Mouse (Mus musculus) frontal cortex, adult 2 months (tissue): ENCODE data around the gene Podxl2. TPM values are rescaled to one million over a fixed set of nuclear protein-coding genes. Genes with fewer than 3 reads are reported as not detected.
A peak's percentile ranks its signal among the peaks of the same experiment; 100 is the strongest.

Experiments
- DNase-seq, 2 experiments: peaks; one replicate each; pipeline ENCODE4 v3.0.0; 2022; ENCODE audit warnings: low spot score in 1 of 2; ENCODE audit errors: extremely low spot score in 1 of 2
- polyA plus RNA-seq: library from polyadenylated mRNA; depleted of rRNA; stranded (reverse); fragments of >200 nt; gene quantifications from 2 replicates; pipeline ENCODE4 v1.2.3, GENCODE M21; 2012

Gene Podxl2
- polyA plus RNA-seq, 1 experiment: 609 TPM

GRCm38 (mm10) chr6:88829579-88829978 lies 45.3 kb downstream of the Podxl2 start:
- DNase-seq: no peak

GRCm38 (mm10) chr6:88828206-88829009 lies 46.4 kb downstream of the Podxl2 start:
- DNase-seq: no peak

GRCm38 (mm10) chr6:88827395-88828205 lies 47.2 kb downstream of the Podxl2 start:
- peak in 1 of 2 experiments; percentile 52 for DNase-seq

- DNase-seq: no peak
Measured at GRCm38 (mm10) chr6:88826965-88827364, 47.9 kb downstream of the Podxl2 start.

- DNase-seq: peak in 1 of 2 experiments; percentile 53
Measured at GRCm38 (mm10) chr6:88826545-88826944, 48.3 kb downstream of the Podxl2 start.

GRCm38 (mm10) chr6:88826088-88826487 lies 48.8 kb downstream of the Podxl2 start:
- DNase-seq: no peak

- DNase-seq: no peak
Measured at GRCm38 (mm10) chr6:88824183-88824582, 50.7 kb downstream of the Podxl2 start.

GRCm38 (mm10) chr6:88821901-88822300 lies 52.9 kb downstream of the Podxl2 start:
- DNase-seq: peak in 1 of 2 experiments; percentile 35

GRCm38 (mm10) chr6:88821294-88821693 lies 53.5 kb downstream of the Podxl2 start:
- no peak for DNase-seq

GRCm38 (mm10) chr6:88820853-88821252 lies 54.0 kb downstream of the Podxl2 start:
- DNase-seq: no peak

GRCm38 (mm10) chr6:88816913-88817312 lies 57.9 kb downstream of the Podxl2 start:
- DNase-seq: no peak

GRCm38 (mm10) chr6:88815489-88815888 lies 59.4 kb downstream of the Podxl2 start:
- DNase-seq: no peak

GRCm38 (mm10) chr6:88815036-88815435 lies 59.8 kb downstream of the Podxl2 start:
- no peak for DNase-seq

GRCm38 (mm10) chr6:88813832-88814231 lies 61.0 kb downstream of the Podxl2 start:
- DNase-seq: no peak

- DNase-seq: peak in 1 of 2 experiments; percentile 82
Measured at GRCm38 (mm10) chr6:88812886-88813285, 62.0 kb downstream of the Podxl2 start.

GRCm38 (mm10) chr6:88811880-88812400 lies 62.9 kb downstream of the Podxl2 start:
- no peak for DNase-seq

GRCm38 (mm10) chr6:88811396-88811795 lies 63.4 kb downstream of the Podxl2 start:
- DNase-seq: peak in 1 of 2 experiments; percentile 47

- DNase-seq: no peak
Measured at GRCm38 (mm10) chr6:88810291-88810690, 64.6 kb downstream of the Podxl2 start.

GRCm38 (mm10) chr6:88809091-88810037 lies 65.5 kb downstream of the Podxl2 start:
- peak in 1 of 2 experiments; percentile 52 for DNase-seq

GRCm38 (mm10) chr6:88804966-88805577 lies 69.8 kb downstream of the Podxl2 start:
- DNase-seq: no peak
